Mouse (Mus musculus): ENCODE data around the gene Snapc2.

GRCm38 (mm10) chr8:4259125-4259804 lies 6.4 kb downstream of the Snapc2 start, which contains the start of gene Ctxn1:
- TF ChIP-seq CTCF (IDR thresholded peaks at IDR 0.05; ENCODE audit: low read depth), result no peak
- TF ChIP-seq EP300 (IDR thresholded peaks at IDR 0.05; ENCODE audit: low read depth), result no peak

Measured in liver, embryonic 14.5 days (tissue).